Comparison of ENCODE assay signal across 8 mouse cellular contexts in the genomic region with DNA sequence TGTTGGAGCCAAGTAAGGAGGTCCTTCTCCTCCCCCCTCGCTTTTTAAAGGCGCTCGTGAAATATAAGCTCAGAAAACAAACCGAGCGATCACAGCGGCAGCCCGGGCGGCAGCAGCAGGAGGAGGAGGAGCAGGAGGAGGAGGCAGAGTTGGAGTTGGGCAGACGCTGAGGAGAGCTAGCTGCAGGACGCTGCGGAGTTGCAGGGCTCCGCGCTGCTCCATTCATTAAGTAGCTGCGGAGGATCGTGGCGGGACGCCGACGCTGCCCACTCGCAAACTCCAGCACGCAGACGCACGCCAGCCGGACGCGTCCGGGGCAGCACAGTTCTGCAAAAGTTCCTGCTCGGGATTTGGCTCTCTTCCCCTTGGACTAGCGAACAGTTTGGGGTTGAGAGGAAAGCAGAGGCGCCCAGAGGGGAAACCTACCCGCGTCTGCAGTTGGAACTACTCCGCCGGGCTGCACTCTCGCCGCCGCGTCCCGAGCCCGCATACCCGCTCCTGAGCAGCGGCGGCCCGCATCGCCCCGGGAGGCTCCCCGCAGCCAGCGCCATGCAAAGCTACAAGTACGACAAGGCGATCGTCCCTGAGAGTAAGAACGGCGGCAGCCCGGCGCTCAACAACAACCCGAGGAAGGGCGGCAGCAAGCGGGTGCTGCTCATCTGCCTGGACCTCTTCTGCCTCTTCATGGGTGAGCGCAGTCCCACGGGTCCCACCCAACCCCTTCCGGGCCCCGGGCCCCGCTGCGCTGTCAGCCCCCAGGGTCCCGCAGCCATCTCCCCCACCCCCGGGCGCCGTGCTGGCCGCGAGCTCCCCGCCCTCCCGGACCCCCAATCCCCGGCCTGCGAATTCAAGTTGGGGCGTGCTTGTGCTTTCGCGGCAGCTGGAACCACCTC. TPM values are rescaled to one million over a fixed set of nuclear protein-coding genes. Genes with fewer than 3 reads are reported as not detected.
DNase-seq lines count a peak whose midpoint lies in the region; ATAC-seq and TF ChIP-seq lines count a peak whose summit lies in the region.

Gene Plpp3, plus strand, starts transcription at position 72 of the 893 bp plus-strand sequence.

- peak; percentile 91 for DNase-seq in adrenal gland, postnatal 14 days
- DNase-seq in embryo, embryonic 9.5 days (ENCODE audit: extremely low spot score), result peak; percentile 89
- no peak for DNase-seq in gonadal fat pad, adult 2 months (ENCODE audit: low read depth)
- DNase-seq in left cerebral cortex, postnatal 4 days, result peak; percentile 74
- DNase-seq in midbrain, embryonic 10.5 days (ENCODE audit: low spot score), result peak; percentile 88

- no peak for TF ChIP-seq CTCF in intestine, postnatal 0 days (IDR thresholded peaks at IDR 0.05; ENCODE audit: low read depth)
- TF ChIP-seq CTCF in small intestine, adult 2 months (IDR thresholded peaks at IDR 0.05; ENCODE audit: extremely low read depth, insufficient read length, insufficient replicate concordance, low read depth, low read length), result no peak

- H3K27ac ChIP-seq in intestine, postnatal 0 days (ENCODE audit: low read depth, low read length), result peak within 1 kb of the TSS; percentile 94
- H3K27ac ChIP-seq in midbrain, embryonic 10.5 days (replicated peaks), result peak within 1 kb of the TSS; percentile 97
- H3K27ac ChIP-seq in small intestine, adult 2 months (ENCODE audit: insufficient read depth, low read depth, low read length), result peak within 1 kb of the TSS; percentile 70

- no peaks in the 10 kb centered on the region for H3K9me3 ChIP-seq in intestine, postnatal 0 days (ENCODE audit: control insufficient read depth)
- no peaks in the 10 kb centered on the region for H3K9me3 ChIP-seq in midbrain, embryonic 10.5 days (replicated peaks)

- no peaks in the 10 kb centered on the region for H3K4me1 ChIP-seq in intestine, postnatal 0 days (replicated peaks; ENCODE audit: control insufficient read depth, insufficient read depth, low read length)
- peaks cover 35% of the 10 kb centered on the region for H3K4me1 ChIP-seq in midbrain, embryonic 10.5 days
- no peaks in the 10 kb centered on the region; the same call in 1 of the 2 replicates for H3K4me1 ChIP-seq in small intestine, adult 2 months (ENCODE audit: control insufficient read depth, insufficient read depth, insufficient read length, low read length)

- no peaks in the 10 kb centered on the region for H3K36me3 ChIP-seq in intestine, postnatal 0 days (ENCODE audit: control insufficient read depth, insufficient read depth)
- peaks cover 20% of the 10 kb centered on the region for H3K36me3 ChIP-seq in midbrain, embryonic 10.5 days
- 0 out of 2 replicates have a peak, but pooled peaks cover 2% of the 10 kb centered on the region for H3K36me3 ChIP-seq in small intestine, adult 2 months (ENCODE audit: control insufficient read depth, insufficient read depth, low read length)

- intact Hi-C loops in left cerebral cortex, postnatal 4 days (cut with DNase I), result loop anchor here (5.0 to 10.0 kb wide), 3 partner anchors 760 to 1217 kb away; no protein-coding TSS in a partner anchor

- no peaks in the 10 kb centered on the region for H3K27me3 ChIP-seq in intestine, postnatal 0 days (replicated peaks; ENCODE audit: control insufficient read depth, insufficient read depth, low read length)
- peaks cover 13% of the 10 kb centered on the region; the same call in 1 of the 2 replicates for H3K27me3 ChIP-seq in midbrain, embryonic 10.5 days (ENCODE audit: low read depth, poor library complexity, severe bottlenecking)
- no peaks in the 10 kb centered on the region for H3K27me3 ChIP-seq in small intestine, adult 2 months (ENCODE audit: control insufficient read depth, insufficient read depth, low read length)

- under 1% methylated on average over 77 of the region's 77 CpGs for WGBS in intestine, postnatal 0 days
- under 1% methylated on average over 77 of the region's 77 CpGs for WGBS in midbrain, embryonic 10.5 days
- under 1% methylated on average over 77 of the region's 77 CpGs for WGBS in small intestine, adult 2 months

- peak; percentile 72 for ATAC-seq in intestine, postnatal 0 days
- no peak for ATAC-seq in erythroid progenitor cell, adult 5-6 weeks (replicated peaks; ENCODE audit: low FRiP score, poor library complexity, severe bottlenecking)

- peak within 1 kb of the TSS; percentile 64 for H3K4me2 ChIP-seq in intestine, postnatal 0 days (replicated peaks; ENCODE audit: low read depth)

- peak; percentile 95 for TF ChIP-seq POLR2A in small intestine, adult 2 months (IDR thresholded peaks at IDR 0.05; ENCODE audit: low read depth, low read length)

- peak within 1 kb of the TSS; percentile 92 for H3K9ac ChIP-seq in intestine, postnatal 0 days (ENCODE audit: low read depth, low read length)

- H3K4me3 ChIP-seq in intestine, postnatal 0 days (ENCODE audit: low read depth, low read length), result peak within 1 kb of the TSS; percentile 98
- H3K4me3 ChIP-seq in midbrain, embryonic 10.5 days, result peak within 1 kb of the TSS; percentile 96
- peak within 1 kb of the TSS; percentile 90 for H3K4me3 ChIP-seq in small intestine, adult 2 months (ENCODE audit: low read depth, low read length)

RNA-seq across cellular contexts. Expression of gene Plpp3, which starts in this region (rescaled TPM):
- total RNA-seq in adrenal gland, postnatal 14 days (2021), result 190 and 195 TPM in 2 replicates
- polyA plus RNA-seq in gonadal fat pad, adult 2 months (2012; rRNA removed), result 142 and 157 TPM in 2 replicates
- polyA plus RNA-seq in intestine, postnatal 0 days (2015; fragmentation: Nextera tagmentation; extraction: Ambion mirVana), result 84.1 and 84.3 TPM in 2 replicates
- 10 to 100 TPM; 65.1 to 71.3 TPM for total RNA-seq in left cerebral cortex, postnatal 4 days (2021)
- polyA plus RNA-seq in midbrain, embryonic 10.5 days (2016; fragmentation: Nextera tagmentation; extraction: Ambion mirVana), result 44.5 and 55.6 TPM in 2 replicates
- polyA plus RNA-seq in small intestine, adult 2 months (2012; rRNA removed), result 29.8 and 48.5 TPM in 2 replicates
- 0.84 and 3.2 TPM in 2 replicates for total RNA-seq in erythroid progenitor cell, adult 5-6 weeks (2015; ENCODE audit: low replicate concordance)
- total RNA-seq in erythroid progenitor cell, adult 5-6 weeks (2017; ENCODE audit: low replicate concordance), result 0.08 and 0.64 TPM in 2 replicates

Comparison
In these comparisons a context has a peak if more than half of its experiments do, and no peak if none do; other contexts are left out.
1. RNA of gene Plpp3 (total RNA-seq): 190 to 195 TPM in adrenal gland, postnatal 14 days and 65.1 to 71.3 TPM in left cerebral cortex, postnatal 4 days; 0.08 to 3.2 TPM in erythroid progenitor cell, adult 5-6 weeks; every median in the first group is over 10 times any median in the second.
2. Peak in every context shown above with its lines, with median percentiles within 50 percentile points of each other: H3K27ac ChIP-seq and H3K4me3 ChIP-seq.